25 mouse cellular contexts compared by ENCODE assay signal in genomic region chr6:83043561-83043960, GRCm38 (mm10). TPM values are rescaled to one million over a fixed set of nuclear protein-coding genes. Genes with fewer than 3 reads are reported as not detected.
DNase-seq lines count a peak whose midpoint lies in the region; ATAC-seq and TF ChIP-seq lines count a peak whose summit lies in the region.
"Had no signal": no experiment of that assay in that cellular context is flagged by ENCODE, and none has a peak within 500 bp of the region (broad histone marks: within the 10 kb centered on the region; RNA-seq: fewer than 3 reads in every experiment).

No protein-coding gene starts in this region.

- no peak for TF ChIP-seq CTCF in lung, embryonic 14.5 days (IDR thresholded peaks at IDR 0.05; ENCODE audit: low read depth)
- no peak for TF ChIP-seq CTCF in lung, postnatal 0 days (IDR thresholded peaks at IDR 0.05)
- no peak for TF ChIP-seq CTCF in kidney, adult 2 months (conservative IDR thresholded peaks at IDR 0.05; ENCODE audit: insufficient read depth, insufficient read length, low read depth, low read length)

- peaks cover 26% of the 10 kb centered on the region; the same call in 1 of the 2 replicates for H3K27me3 ChIP-seq in heart, embryonic 10.5 days (ENCODE audit: insufficient read depth, poor library complexity, severe bottlenecking)
- no peaks in the 10 kb centered on the region for H3K27me3 ChIP-seq in lung, embryonic 14.5 days (ENCODE audit: insufficient read depth, low read length)
- no peaks in the 10 kb centered on the region for H3K27me3 ChIP-seq in lung, postnatal 0 days (replicated peaks; ENCODE audit: insufficient read depth, low read length)
- H3K27me3 ChIP-seq in limb, embryonic 10.5 days (ENCODE audit: low read depth, poor library complexity, severe bottlenecking), result 0 out of 2 replicates have a peak, but pooled peaks cover 3% of the 10 kb centered on the region
- no peaks in the 10 kb centered on the region for H3K27me3 ChIP-seq in kidney, adult 2 months (replicated peaks; ENCODE audit: control insufficient read depth, insufficient read depth, low read length)
- H3K27me3 ChIP-seq: embryonic facial prominence, embryonic 15.5 days; forebrain, embryonic 12.5 days; midbrain, embryonic 12.5 days had no signal

- intact Hi-C loops in heart, postnatal 25 days (cut with DNase I), result no loop called here

- peaks cover 26% of the 10 kb centered on the region for H3K4me1 ChIP-seq in heart, embryonic 10.5 days
- no peaks in the 10 kb centered on the region for H3K4me1 ChIP-seq in lung, embryonic 14.5 days (ENCODE audit: insufficient read depth)
- H3K4me1 ChIP-seq in lung, postnatal 0 days (ENCODE audit: insufficient read depth, low read depth, low read length), result no peaks in the 10 kb centered on the region
- H3K4me1 ChIP-seq in limb, embryonic 10.5 days, result peaks cover 18% of the 10 kb centered on the region
- no peaks in the 10 kb centered on the region for H3K4me1 ChIP-seq in kidney, adult 2 months (ENCODE audit: control insufficient read depth, insufficient read depth, low read length)

- 63% methylated on average over 6 of the region's 6 CpGs for WGBS in heart, embryonic 10.5 days
- 46% methylated on average over 6 of the region's 6 CpGs for WGBS in lung, embryonic 14.5 days
- WGBS in lung, postnatal 0 days, result 53% methylated on average over 6 of the region's 6 CpGs
- WGBS in limb, embryonic 10.5 days, result 65% methylated on average over 6 of the region's 6 CpGs
- WGBS in kidney, adult 2 months, result 79% methylated on average over 6 of the region's 6 CpGs

- H3K36me3 ChIP-seq in heart, embryonic 10.5 days, result no peaks in the 10 kb centered on the region
- H3K36me3 ChIP-seq in lung, embryonic 14.5 days (ENCODE audit: insufficient read depth), result 0 out of 2 replicates have a peak, but pooled peaks cover 8% of the 10 kb centered on the region
- H3K36me3 ChIP-seq in lung, postnatal 0 days (ENCODE audit: insufficient read depth, low read length), result no peaks in the 10 kb centered on the region
- H3K36me3 ChIP-seq in limb, embryonic 10.5 days, result no peaks in the 10 kb centered on the region
- H3K36me3 ChIP-seq in kidney, adult 2 months (ENCODE audit: control insufficient read depth, insufficient read depth, low read length), result no peaks in the 10 kb centered on the region
- H3K36me3 ChIP-seq: embryonic facial prominence, embryonic 10.5 days; embryonic facial prominence, embryonic 15.5 days; forebrain, embryonic 12.5 days; midbrain, embryonic 12.5 days had no signal

- no peak for TF ChIP-seq POLR2A in kidney, adult 2 months (IDR thresholded peaks at IDR 0.05; ENCODE audit: low read depth, low read length)

- no peak overlapping the region for H3K4me3 ChIP-seq in heart, embryonic 10.5 days
- H3K4me3 ChIP-seq in lung, embryonic 14.5 days (ENCODE audit: low read depth, low read length), result no peak overlapping the region
- no peak overlapping the region for H3K4me3 ChIP-seq in lung, postnatal 0 days (ENCODE audit: low read depth, low read length)
- H3K4me3 ChIP-seq in limb, embryonic 10.5 days, result no peak overlapping the region
- H3K4me3 ChIP-seq in kidney, adult 2 months (ENCODE audit: insufficient read depth, low read depth, low read length), result no peak overlapping the region
- H3K4me3 ChIP-seq: embryonic facial prominence, embryonic 10.5 days; embryonic facial prominence, embryonic 15.5 days; forebrain, embryonic 12.5 days; midbrain, embryonic 12.5 days had no signal

- no peaks in the 10 kb centered on the region for H3K9me3 ChIP-seq in heart, embryonic 10.5 days
- no peaks in the 10 kb centered on the region for H3K9me3 ChIP-seq in lung, embryonic 14.5 days (ENCODE audit: low read depth, low read length)
- H3K9me3 ChIP-seq in lung, postnatal 0 days (ENCODE audit: low read length), result no peaks in the 10 kb centered on the region
- no peaks in the 10 kb centered on the region for H3K9me3 ChIP-seq in limb, embryonic 10.5 days (replicated peaks)
- H3K9me3 ChIP-seq: embryonic facial prominence, embryonic 10.5 days; embryonic facial prominence, embryonic 15.5 days; forebrain, embryonic 12.5 days; midbrain, embryonic 12.5 days had no signal

- peak overlapping the region; percentile 37; the same call in 1 of the 2 replicates for H3K27ac ChIP-seq in heart, embryonic 10.5 days
- peak overlapping the region; percentile 24; the same call in 1 of the 2 replicates for H3K27ac ChIP-seq in lung, embryonic 14.5 days (ENCODE audit: low read depth)
- no peak overlapping the region for H3K27ac ChIP-seq in lung, postnatal 0 days (ENCODE audit: low read length)
- peak overlapping the region; percentile 32; the same call in 1 of the 2 replicates for H3K27ac ChIP-seq in limb, embryonic 10.5 days
- no peak overlapping the region for H3K27ac ChIP-seq in kidney, adult 2 months (ENCODE audit: insufficient read depth, low read depth, low read length)
- H3K27ac ChIP-seq: embryonic facial prominence, embryonic 10.5 days; embryonic facial prominence, embryonic 15.5 days; forebrain, embryonic 12.5 days; midbrain, embryonic 12.5 days had no signal

- no peak overlapping the region for H3K4me2 ChIP-seq in lung, embryonic 14.5 days
- H3K4me2 ChIP-seq in lung, postnatal 0 days (replicated peaks; ENCODE audit: low read depth, low read length), result no peak overlapping the region
- H3K4me2 ChIP-seq: embryonic facial prominence, embryonic 15.5 days; forebrain, embryonic 12.5 days; midbrain, embryonic 12.5 days had no signal

- no peak overlapping the region for H3K9ac ChIP-seq in lung, embryonic 14.5 days
- H3K9ac ChIP-seq in lung, postnatal 0 days (replicated peaks; ENCODE audit: low read depth), result no peak overlapping the region
- H3K9ac ChIP-seq: embryonic facial prominence, embryonic 15.5 days; forebrain, embryonic 12.5 days; forebrain, postnatal 0 days; liver, postnatal 0 days; midbrain, embryonic 12.5 days had no signal

- DNase-seq in heart, embryonic 10.5 days (ENCODE audit: low spot score), result no peak
- DNase-seq in heart, postnatal 25 days (ENCODE audit: low spot score), result no peak
- no peak for DNase-seq in lung, embryonic 14.5 days
- no peak for DNase-seq in lung, postnatal 0 days (ENCODE audit: low spot score)
- DNase-seq in ES-CJ7 (ENCODE audit: low read depth, low spot score), result peak; percentile 44
- no peak for DNase-seq in limb, embryonic 10.5 days (ENCODE audit: low spot score)
- DNase-seq in kidney, adult 2 months, result no peak
- DNase-seq: adrenal gland, adult 2 months; adrenal gland, postnatal 36 days; cerebellum, adult 8-10 months; cerebellum, postnatal 25 days; forebrain, postnatal 0 days; gastrocnemius, postnatal 10 days; kidney, adult 18-20 months; kidney, postnatal 36 days; layer of hippocampus, postnatal 36 days; liver, postnatal 0 days; lung, postnatal 14 days had no signal

- TF ChIP-seq EP300 in lung, postnatal 0 days (IDR thresholded peaks at IDR 0.05), result no peak

- no peak for ATAC-seq in lung, embryonic 14.5 days (ENCODE audit: insufficient read depth)
- no peak for ATAC-seq in lung, postnatal 0 days
- no peak for ATAC-seq in granulocyte monocyte progenitor cell, adult 5-6 weeks (replicated peaks; ENCODE audit: poor library complexity, severe bottlenecking)
- ATAC-seq: activated CD4-positive, CD25-positive, alpha-beta regulatory T cell, adult 4 months; forebrain, postnatal 0 days; hindbrain, embryonic 16.5 days; liver, postnatal 0 days had no signal

RNA-seq across cellular contexts. Expression of gene Loxl3, which starts 9.6 kb away (rescaled TPM):
- 7.6 and 9.8 TPM in 2 replicates for polyA plus RNA-seq in heart, embryonic 10.5 days (2016; fragmentation: Nextera tagmentation; extraction: Ambion mirVana)
- total RNA-seq in heart, postnatal 25 days (2021), result 1 to 10 TPM; 2.0 to 4.2 TPM
- polyA plus RNA-seq in lung, embryonic 14.5 days (2014; fragmentation: Nextera tagmentation; extraction: Ambion mirVana), result 19.5 and 19.8 TPM in 2 replicates
- 10.1 and 11.4 TPM in 2 replicates for polyA plus RNA-seq in lung, postnatal 0 days (2015; fragmentation: Nextera tagmentation; extraction: Ambion mirVana)
- 6.3 and 12.8 TPM in 2 replicates for polyA plus RNA-seq in limb, embryonic 10.5 days (2016; fragmentation: Nextera tagmentation; extraction: Ambion mirVana)
- 9.0 TPM in 1 of 2 replicates, not detected in the other for total RNA-seq in granulocyte monocyte progenitor cell, adult 5-6 weeks (2014; fragmentation: Nextera tagmentation)
- total RNA-seq in granulocyte monocyte progenitor cell, adult 5-6 weeks (2017), result 0.46 and 2.2 TPM in 2 replicates
- 3.1 and 3.6 TPM in 2 replicates for polyA plus RNA-seq in kidney, adult 2 months (2012; rRNA removed)

RNA-seq across cellular contexts. Expression of gene Dok1, which starts 10.3 kb away (rescaled TPM):
- 11.3 and 14.8 TPM in 2 replicates for polyA plus RNA-seq in heart, embryonic 10.5 days (2016; fragmentation: Nextera tagmentation; extraction: Ambion mirVana)
- total RNA-seq in heart, postnatal 25 days (2021), result 1 to 10 TPM; 2.9 to 3.2 TPM
- 11.9 and 12.0 TPM in 2 replicates for polyA plus RNA-seq in lung, embryonic 14.5 days (2014; fragmentation: Nextera tagmentation; extraction: Ambion mirVana)
- 22.8 and 23.3 TPM in 2 replicates for polyA plus RNA-seq in lung, postnatal 0 days (2015; fragmentation: Nextera tagmentation; extraction: Ambion mirVana)
- 9.8 and 14.9 TPM in 2 replicates for polyA plus RNA-seq in limb, embryonic 10.5 days (2016; fragmentation: Nextera tagmentation; extraction: Ambion mirVana)
- 18.7 and 25.8 TPM in 2 replicates for total RNA-seq in granulocyte monocyte progenitor cell, adult 5-6 weeks (2014; fragmentation: Nextera tagmentation)
- 9.0 and 16.1 TPM in 2 replicates for total RNA-seq in granulocyte monocyte progenitor cell, adult 5-6 weeks (2017)
- polyA plus RNA-seq in kidney, adult 2 months (2012; rRNA removed), result 4.3 and 4.5 TPM in 2 replicates

RNA-seq across cellular contexts. Expression of gene Aup1, which starts 10.8 kb away (rescaled TPM):
- 154 and 170 TPM in 2 replicates for polyA plus RNA-seq in heart, embryonic 10.5 days (2016; fragmentation: Nextera tagmentation; extraction: Ambion mirVana)
- total RNA-seq in heart, postnatal 25 days (2021), result 10 to 100 TPM; 65.5 to 73.0 TPM
- polyA plus RNA-seq in lung, embryonic 14.5 days (2014; fragmentation: Nextera tagmentation; extraction: Ambion mirVana), result 134 and 144 TPM in 2 replicates
- 201 and 205 TPM in 2 replicates for polyA plus RNA-seq in lung, postnatal 0 days (2015; fragmentation: Nextera tagmentation; extraction: Ambion mirVana)
- polyA plus RNA-seq in limb, embryonic 10.5 days (2016; fragmentation: Nextera tagmentation; extraction: Ambion mirVana), result 167 and 169 TPM in 2 replicates
- total RNA-seq in granulocyte monocyte progenitor cell, adult 5-6 weeks (2014; fragmentation: Nextera tagmentation), result 235 and 242 TPM in 2 replicates
- total RNA-seq in granulocyte monocyte progenitor cell, adult 5-6 weeks (2017), result 120 and 136 TPM in 2 replicates
- polyA plus RNA-seq in kidney, adult 2 months (2012; rRNA removed), result 442 and 596 TPM in 2 replicates

RNA-seq across cellular contexts. Expression of gene Htra2, which starts 11.5 kb away (rescaled TPM):
- 100 and 106 TPM in 2 replicates for polyA plus RNA-seq in heart, embryonic 10.5 days (2016; fragmentation: Nextera tagmentation; extraction: Ambion mirVana)
- total RNA-seq in heart, postnatal 25 days (2021), result 10 to 100 TPM; 31.8 to 33.9 TPM
- polyA plus RNA-seq in lung, embryonic 14.5 days (2014; fragmentation: Nextera tagmentation; extraction: Ambion mirVana), result 44.0 and 45.0 TPM in 2 replicates
- polyA plus RNA-seq in lung, postnatal 0 days (2015; fragmentation: Nextera tagmentation; extraction: Ambion mirVana), result 50.5 and 55.5 TPM in 2 replicates
- 76.2 and 82.6 TPM in 2 replicates for polyA plus RNA-seq in limb, embryonic 10.5 days (2016; fragmentation: Nextera tagmentation; extraction: Ambion mirVana)
- 96.9 and 114 TPM in 2 replicates for total RNA-seq in granulocyte monocyte progenitor cell, adult 5-6 weeks (2014; fragmentation: Nextera tagmentation)
- 66.2 and 81.3 TPM in 2 replicates for total RNA-seq in granulocyte monocyte progenitor cell, adult 5-6 weeks (2017)
- 39.6 and 40.2 TPM in 2 replicates for polyA plus RNA-seq in kidney, adult 2 months (2012; rRNA removed)

RNA-seq across cellular contexts. Expression of gene Dqx1, which starts 14.1 kb away (rescaled TPM):
- polyA plus RNA-seq in heart, embryonic 10.5 days (2016; fragmentation: Nextera tagmentation; extraction: Ambion mirVana), result 0.59 and 1.5 TPM in 2 replicates
- under 1 TPM; 0.36 to 0.52 TPM for total RNA-seq in heart, postnatal 25 days (2021)
- 0.62 and 1.3 TPM in 2 replicates for polyA plus RNA-seq in lung, embryonic 14.5 days (2014; fragmentation: Nextera tagmentation; extraction: Ambion mirVana)
- polyA plus RNA-seq in lung, postnatal 0 days (2015; fragmentation: Nextera tagmentation; extraction: Ambion mirVana), result 1.9 and 2.4 TPM in 2 replicates
- polyA plus RNA-seq in limb, embryonic 10.5 days (2016; fragmentation: Nextera tagmentation; extraction: Ambion mirVana), result 1.4 and 1.5 TPM in 2 replicates
- total RNA-seq in granulocyte monocyte progenitor cell, adult 5-6 weeks (2014; fragmentation: Nextera tagmentation), result 0.81 and 2.4 TPM in 2 replicates
- total RNA-seq in granulocyte monocyte progenitor cell, adult 5-6 weeks (2017), result 1.1 and 1.6 TPM in 2 replicates
- 8.8 and 11.0 TPM in 2 replicates for polyA plus RNA-seq in kidney, adult 2 months (2012; rRNA removed)

Comparison
In these comparisons a context has a peak if more than half of its experiments do, and no peak if none do; other contexts are left out.
1. H3K27ac ChIP-seq: peak in heart, embryonic 10.5 days (single experiment), lung, embryonic 14.5 days (single experiment) and limb, embryonic 10.5 days (single experiment); none in lung, postnatal 0 days (single experiment) and kidney, adult 2 months (single experiment).